Mouse (Mus musculus): ENCODE data around the gene Coa6. TPM values are rescaled to one million over a fixed set of nuclear protein-coding genes. Genes with fewer than 3 reads are reported as not detected.
A peak's percentile ranks its signal among the peaks of the same experiment; 100 is the strongest.
"Not testable (repeated sequence)": the region's sequence is repeated elsewhere in the genome, so short reads cannot be mapped to it uniquely, and the experiment has no call there.

Gene Coa6
- polyA plus RNA-seq, 1 experiment: 12.3 TPM

DNA sequence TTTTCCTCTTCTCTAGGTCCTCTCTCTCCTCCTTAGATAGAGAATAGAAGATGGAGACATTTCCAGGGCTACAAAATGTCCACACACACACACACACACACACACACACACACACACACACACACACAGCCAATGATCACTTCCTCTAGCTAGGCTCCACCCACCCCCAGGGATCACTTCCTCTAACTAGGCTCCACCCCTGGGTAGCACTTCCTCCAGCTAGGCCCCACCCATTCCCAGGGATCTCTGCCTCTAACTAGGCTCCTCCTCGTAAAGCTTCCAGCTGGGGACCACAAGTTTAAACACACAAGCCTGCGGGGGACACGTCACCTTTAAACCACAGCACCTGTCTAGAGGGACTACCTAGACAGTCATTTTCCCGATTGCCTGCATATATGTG, 34.7 kb upstream of the Coa6 start:
- Histone ChIP-seq H3K36me3 (ENCODE audit: control insufficient read depth, insufficient read depth, low read length, poor library complexity, severe bottlenecking) (no peaks in the 10 kb centered on the region), H3K4me3 (ENCODE audit: low read depth, low read length) (no peak overlapping the region), H3K4me1 (ENCODE audit: control insufficient read depth, insufficient read depth, low read length) (no peaks in the 10 kb centered on the region), H3K27me3 (ENCODE audit: control insufficient read depth, insufficient read depth, low read length, poor library complexity, severe bottlenecking) (no peaks in the 10 kb centered on the region), H3K27ac (ENCODE audit: insufficient read depth, low read length) (no peak overlapping the region), H3K9ac (ENCODE audit: low read depth, poor library complexity, severe bottlenecking) (no peak overlapping the region), H3K9me3 (replicated peaks; ENCODE audit: control insufficient read depth, insufficient read depth, low read length, poor library complexity, severe bottlenecking) (no peaks in the 10 kb centered on the region)
- TF ChIP-seq EP300 (IDR thresholded peaks at IDR 0.05; ENCODE audit: insufficient read depth, low read depth, low read length) (no peak), CTCF (IDR thresholded peaks at IDR 0.05; ENCODE audit: low read depth, low read length) (no peak), POLR2A (IDR thresholded peaks at IDR 0.05; ENCODE audit: insufficient read depth, low read length) (no peak)

DNA sequence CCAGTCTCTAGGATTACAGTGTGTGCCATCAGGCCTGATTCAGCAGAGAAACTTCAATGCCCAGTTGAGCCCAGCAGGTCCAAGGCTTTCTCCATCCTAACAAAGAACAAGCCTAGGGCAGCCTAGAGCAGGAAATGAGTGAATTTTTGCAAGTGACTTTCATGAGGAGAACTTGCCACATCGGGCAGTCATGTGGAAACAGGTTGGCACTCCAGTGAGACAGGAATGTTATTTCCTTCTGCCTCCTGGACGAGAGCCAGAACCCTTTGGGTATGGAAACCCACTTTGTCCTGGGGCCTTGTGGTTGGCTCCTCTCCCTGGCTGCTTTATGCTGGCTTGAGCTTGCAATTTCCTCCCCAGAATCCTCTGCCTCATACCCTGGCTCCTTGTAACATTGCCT, 30.8 kb upstream of the Coa6 start:
- Histone ChIP-seq H3K4me3 (ENCODE audit: low read depth, low read length) (no peak overlapping the region), H3K9me3 (replicated peaks; ENCODE audit: control insufficient read depth, insufficient read depth, low read length, poor library complexity, severe bottlenecking) (no peaks in the 10 kb centered on the region), H3K4me1 (ENCODE audit: control insufficient read depth, insufficient read depth, low read length) (no peaks in the 10 kb centered on the region), H3K9ac (ENCODE audit: low read depth, poor library complexity, severe bottlenecking) (no peak overlapping the region), H3K36me3 (ENCODE audit: control insufficient read depth, insufficient read depth, low read length, poor library complexity, severe bottlenecking) (no peaks in the 10 kb centered on the region), H3K27ac (ENCODE audit: insufficient read depth, low read length) (no peak overlapping the region), H3K27me3 (ENCODE audit: control insufficient read depth, insufficient read depth, low read length, poor library complexity, severe bottlenecking) (no peaks in the 10 kb centered on the region)
- TF ChIP-seq POLR2A (IDR thresholded peaks at IDR 0.05; ENCODE audit: insufficient read depth, low read length): no peak
- TF ChIP-seq CTCF (IDR thresholded peaks at IDR 0.05; ENCODE audit: low read depth, low read length): no peak
- no peak for TF ChIP-seq EP300 (IDR thresholded peaks at IDR 0.05; ENCODE audit: insufficient read depth, low read depth, low read length)

DNA sequence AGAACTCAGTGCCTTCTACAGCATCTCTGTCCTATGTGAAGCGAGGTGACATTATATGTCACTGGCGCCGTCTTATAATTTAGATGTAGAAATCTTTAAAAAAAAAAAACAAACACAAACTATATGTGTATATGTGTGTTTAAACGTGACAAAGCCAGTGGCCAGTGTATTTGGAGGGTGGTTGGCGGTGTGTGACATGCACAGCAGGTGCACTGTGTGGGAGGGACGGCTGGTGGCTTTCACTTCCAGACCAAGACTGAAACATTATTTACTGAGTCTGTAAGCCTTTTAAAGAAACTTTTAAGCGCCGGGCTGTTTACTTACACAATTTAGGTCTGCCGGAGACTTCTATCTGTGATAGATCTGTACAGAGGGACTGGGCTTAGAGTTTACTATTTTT, 26.9 kb upstream of the Coa6 start:
- no peaks in the 10 kb centered on the region for H3K36me3 ChIP-seq (ENCODE audit: control insufficient read depth, insufficient read depth, low read length, poor library complexity, severe bottlenecking)
- H3K9ac ChIP-seq (ENCODE audit: low read depth, poor library complexity, severe bottlenecking): no peak overlapping the region
- no peaks in the 10 kb centered on the region for H3K27me3 ChIP-seq (ENCODE audit: control insufficient read depth, insufficient read depth, low read length, poor library complexity, severe bottlenecking)
- no peak overlapping the region for H3K27ac ChIP-seq (ENCODE audit: insufficient read depth, low read length)
- TF ChIP-seq CTCF (IDR thresholded peaks at IDR 0.05; ENCODE audit: low read depth, low read length) (no peak), EP300 (IDR thresholded peaks at IDR 0.05; ENCODE audit: insufficient read depth, low read depth, low read length) (no peak), POLR2A (IDR thresholded peaks at IDR 0.05; ENCODE audit: insufficient read depth, low read length) (no peak)
- H3K4me3 ChIP-seq (ENCODE audit: low read depth, low read length): no peak overlapping the region
- H3K9me3 ChIP-seq (replicated peaks; ENCODE audit: control insufficient read depth, insufficient read depth, low read length, poor library complexity, severe bottlenecking): no peaks in the 10 kb centered on the region
- H3K4me1 ChIP-seq (ENCODE audit: control insufficient read depth, insufficient read depth, low read length): no peaks in the 10 kb centered on the region

DNA sequence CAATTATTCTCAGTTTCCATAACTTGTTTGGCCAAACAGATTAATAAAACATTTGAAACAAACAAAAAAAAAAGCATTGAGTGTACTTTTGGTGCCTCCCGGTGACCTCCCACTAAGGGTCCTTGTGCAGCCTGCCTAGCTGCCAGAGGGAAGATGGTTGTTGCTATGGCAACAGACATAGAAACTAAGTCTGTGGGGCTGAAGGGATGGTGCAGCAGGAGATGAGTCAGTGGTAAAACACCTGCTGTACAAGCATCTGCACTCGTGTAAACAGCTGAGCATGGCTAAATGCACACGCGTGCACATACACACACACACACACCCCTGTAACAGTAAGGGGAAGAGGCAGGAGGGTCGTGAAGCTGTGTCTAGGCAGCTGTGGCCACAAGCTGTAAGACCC, 26.4 kb upstream of the Coa6 start:
- no peaks in the 10 kb centered on the region for H3K27me3 ChIP-seq (ENCODE audit: control insufficient read depth, insufficient read depth, low read length, poor library complexity, severe bottlenecking)
- no peak overlapping the region for H3K27ac ChIP-seq (ENCODE audit: insufficient read depth, low read length)
- H3K9me3 ChIP-seq (replicated peaks; ENCODE audit: control insufficient read depth, insufficient read depth, low read length, poor library complexity, severe bottlenecking): no peaks in the 10 kb centered on the region
- H3K4me1 ChIP-seq (ENCODE audit: control insufficient read depth, insufficient read depth, low read length): no peaks in the 10 kb centered on the region
- H3K9ac ChIP-seq (ENCODE audit: low read depth, poor library complexity, severe bottlenecking): no peak overlapping the region
- no peak overlapping the region for H3K4me3 ChIP-seq (ENCODE audit: low read depth, low read length)
- no peaks in the 10 kb centered on the region for H3K36me3 ChIP-seq (ENCODE audit: control insufficient read depth, insufficient read depth, low read length, poor library complexity, severe bottlenecking)
- TF ChIP-seq EP300 (IDR thresholded peaks at IDR 0.05; ENCODE audit: insufficient read depth, low read depth, low read length) (no peak), CTCF (IDR thresholded peaks at IDR 0.05; ENCODE audit: low read depth, low read length) (no peak)

DNA sequence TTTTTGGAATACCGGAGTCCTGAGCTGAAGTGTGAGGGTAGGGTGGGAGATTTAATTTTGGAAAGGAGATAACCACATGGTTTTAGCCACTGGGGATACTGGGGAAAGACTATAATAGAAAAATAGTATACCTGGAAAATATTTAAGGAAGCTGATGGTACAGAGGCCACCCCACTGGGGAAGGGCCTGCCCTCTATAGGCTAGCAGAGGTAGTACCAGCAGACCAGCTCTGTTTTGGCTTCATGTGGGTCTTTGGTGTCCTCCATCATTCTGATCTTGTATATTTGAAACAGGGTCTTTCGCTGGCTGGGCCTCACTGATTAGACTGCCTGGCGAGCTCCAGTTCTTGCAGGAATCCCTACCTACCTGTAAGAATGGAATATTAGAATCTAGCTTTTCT, 24.0 kb upstream of the Coa6 start:
- Histone ChIP-seq H3K27ac (ENCODE audit: insufficient read depth, low read length) (no peak overlapping the region), H3K9ac (ENCODE audit: low read depth, poor library complexity, severe bottlenecking) (no peak overlapping the region), H3K4me3 (ENCODE audit: low read depth, low read length) (no peak overlapping the region), H3K36me3 (ENCODE audit: control insufficient read depth, insufficient read depth, low read length, poor library complexity, severe bottlenecking) (no peaks in the 10 kb centered on the region), H3K4me1 (ENCODE audit: control insufficient read depth, insufficient read depth, low read length) (no peaks in the 10 kb centered on the region), H3K27me3 (ENCODE audit: control insufficient read depth, insufficient read depth, low read length, poor library complexity, severe bottlenecking) (no peaks in the 10 kb centered on the region), H3K9me3 (replicated peaks; ENCODE audit: control insufficient read depth, insufficient read depth, low read length, poor library complexity, severe bottlenecking) (no peaks in the 10 kb centered on the region)
- TF ChIP-seq EP300 (IDR thresholded peaks at IDR 0.05; ENCODE audit: insufficient read depth, low read depth, low read length) (no peak), CTCF (IDR thresholded peaks at IDR 0.05; ENCODE audit: low read depth, low read length) (peak; percentile 32)

DNA sequence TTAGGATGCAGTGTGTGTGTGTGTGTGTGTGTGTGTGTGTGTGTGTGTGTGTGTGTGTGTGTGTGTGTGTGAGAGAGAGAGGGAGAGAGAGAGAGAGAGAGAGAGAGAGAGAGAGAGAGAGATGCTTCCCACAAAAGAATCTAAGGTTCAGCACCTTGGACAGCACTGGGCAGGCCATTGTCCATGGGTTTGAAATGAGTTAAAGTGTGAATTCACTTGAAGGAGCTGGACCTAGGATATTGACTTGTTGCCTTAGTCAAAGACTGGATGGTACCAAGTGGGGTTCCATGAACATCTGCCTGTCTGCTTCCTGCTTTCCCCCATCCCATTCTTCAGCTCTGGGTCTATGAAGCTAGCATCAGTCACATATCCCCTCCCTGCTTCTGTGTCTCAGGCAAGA, 17.8 kb upstream of the Coa6 start:
- not testable (repeated sequence) for H3K27me3 ChIP-seq (ENCODE audit: control insufficient read depth, insufficient read depth, low read length, poor library complexity, severe bottlenecking); H3K36me3 ChIP-seq (ENCODE audit: control insufficient read depth, insufficient read depth, low read length, poor library complexity, severe bottlenecking); H3K9ac ChIP-seq (ENCODE audit: low read depth, poor library complexity, severe bottlenecking); H3K4me1 ChIP-seq (ENCODE audit: control insufficient read depth, insufficient read depth, low read length); H3K4me3 ChIP-seq (ENCODE audit: low read depth, low read length); H3K27ac ChIP-seq (ENCODE audit: insufficient read depth, low read length); H3K9me3 ChIP-seq (replicated peaks; ENCODE audit: control insufficient read depth, insufficient read depth, low read length, poor library complexity, severe bottlenecking)

DNA sequence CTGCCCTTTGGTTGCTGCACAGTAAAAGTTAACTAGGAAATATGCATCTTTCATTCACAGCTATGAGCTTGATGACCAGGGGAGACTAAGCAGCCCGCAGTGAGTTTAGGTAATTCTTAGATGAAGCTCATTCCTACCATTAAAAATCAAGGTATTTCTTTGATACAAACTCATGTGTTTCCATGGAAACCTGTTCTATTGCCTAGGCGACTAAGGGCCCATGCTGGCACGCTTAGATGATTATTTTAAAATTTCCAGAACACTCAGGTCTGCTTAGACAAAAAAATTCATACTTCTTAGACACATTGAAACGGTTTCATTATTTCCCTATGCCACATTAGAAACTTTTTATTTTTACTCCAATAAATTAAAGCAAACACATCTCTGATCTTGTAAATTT, 17.3 kb upstream of the Coa6 start:
- Histone ChIP-seq H3K4me3 (ENCODE audit: low read depth, low read length) (no peak overlapping the region), H3K27me3 (ENCODE audit: control insufficient read depth, insufficient read depth, low read length, poor library complexity, severe bottlenecking) (no peaks in the 10 kb centered on the region), H3K36me3 (ENCODE audit: control insufficient read depth, insufficient read depth, low read length, poor library complexity, severe bottlenecking) (no peaks in the 10 kb centered on the region), H3K27ac (ENCODE audit: insufficient read depth, low read length) (no peak overlapping the region), H3K4me1 (ENCODE audit: control insufficient read depth, insufficient read depth, low read length) (no peaks in the 10 kb centered on the region), H3K9ac (ENCODE audit: low read depth, poor library complexity, severe bottlenecking) (no peak overlapping the region), H3K9me3 (replicated peaks; ENCODE audit: control insufficient read depth, insufficient read depth, low read length, poor library complexity, severe bottlenecking) (no peaks in the 10 kb centered on the region)
- no peak for TF ChIP-seq POLR2A (IDR thresholded peaks at IDR 0.05; ENCODE audit: insufficient read depth, low read length)
- TF ChIP-seq CTCF (IDR thresholded peaks at IDR 0.05; ENCODE audit: low read depth, low read length): no peak
- no peak for TF ChIP-seq EP300 (IDR thresholded peaks at IDR 0.05; ENCODE audit: insufficient read depth, low read depth, low read length)

Data from ES-Bruce4 (cell line).